Mouse (Mus musculus): Measurements from ENCODE around the gene Steap3.

GRCm38 (mm10) chr1:120145527-120146216 lies 126.8 kb downstream of the Steap3 start:
- no peak for TF ChIP-seq CTCF (conservative IDR thresholded peaks at IDR 0.05; ENCODE audit: low read length)
- no peak for TF ChIP-seq NANOG (IDR thresholded peaks at IDR 0.05; ENCODE audit: borderline replicate concordance, low read length)
